Mouse (Mus musculus): ENCODE results near the gene Pex11a.

DNA sequence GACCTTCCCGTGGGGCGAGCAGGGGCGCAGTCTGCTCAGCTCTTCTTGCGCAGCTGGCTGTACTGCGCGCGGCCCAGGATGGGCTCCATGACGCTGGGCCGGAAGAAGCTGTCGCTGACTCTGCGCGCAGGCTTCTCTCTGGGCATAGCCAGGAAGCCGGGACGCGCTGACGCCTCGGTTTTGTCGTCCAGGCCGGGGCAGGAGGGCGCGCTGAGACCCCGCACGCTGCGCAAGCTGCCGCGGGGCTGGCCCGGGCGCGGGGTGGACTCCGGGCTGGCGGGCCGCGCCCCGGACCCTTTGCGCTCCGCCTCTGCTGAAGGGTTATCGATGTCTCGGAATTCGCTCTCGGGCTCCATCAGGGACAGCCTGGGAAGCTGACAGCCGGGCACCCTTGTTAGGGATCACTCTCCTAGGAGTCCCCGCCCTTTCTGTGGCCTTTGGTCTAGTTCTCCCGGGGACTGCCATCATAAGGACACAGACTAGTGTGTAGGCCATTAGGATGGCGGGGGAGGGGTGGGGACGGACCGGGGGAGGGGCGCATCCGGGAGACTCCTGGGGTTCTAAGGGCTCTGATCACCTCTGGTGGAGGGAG is 21.4 kb downstream of the Pex11a start:
- TF ChIP-seq HCFC1 (IDR thresholded peaks at IDR 0.05; ENCODE audit: borderline replicate concordance, insufficient read depth, low read length): no peak
- no peak for TF ChIP-seq ZC3H11A (IDR thresholded peaks at IDR 0.05; ENCODE audit: borderline replicate concordance, low read depth, low read length)
- TF ChIP-seq CHD2 (IDR thresholded peaks at IDR 0.05; ENCODE audit: low read depth, low read length): no peak
- TF ChIP-seq MAFK (IDR thresholded peaks at IDR 0.05; ENCODE audit: insufficient read depth, low read depth, low read length): no peak
- TF ChIP-seq ZNF384 (IDR thresholded peaks at IDR 0.05; ENCODE audit: low read depth, low read length): no peak

Measured in ES-E14 (cell line).